Mouse (Mus musculus) forebrain, embryonic 14.5 days (tissue): ENCODE results near the gene Gmfg. TPM values are rescaled to one million over a fixed set of nuclear protein-coding genes. Genes with fewer than 3 reads are reported as not detected.

Experiments used
- ATAC-seq: fragments of 200-750 bp; cut with Nextera tagmentation; 2 replicates; pipeline ENCODE4 v1.8.0; 2017; ENCODE audit warnings: mild to moderate bottlenecking, moderate library complexity
- DNase-seq: peaks from one replicate; pipeline ENCODE4 v3.0.0-alpha.2; 2015; ENCODE audit warnings: low spot score
- H3K27ac ChIP-seq: fragments of 300-500 bp; sonication (generic); 2 replicates; pipeline ENCODE4 v1.5.1; 2014; ENCODE audit warnings: low read depth, mild to moderate bottlenecking, control low read depth, low read length, moderate library complexity
- H3K27me3 ChIP-seq: fragments of 300-500 bp; sonication (generic); replicated peaks from 2 replicates; pipeline ENCODE4 v1.6.1; 2014; ENCODE audit warnings: low read length, control low read depth, mixed read lengths; ENCODE audit not compliant: control insufficient read depth, insufficient read depth
- H3K36me3 ChIP-seq: fragments of 300-500 bp; sonication (generic); 2 replicates; pipeline ENCODE4 v1.6.1; 2014; ENCODE audit warnings: low read length, control low read depth; ENCODE audit not compliant: control insufficient read depth, insufficient read depth
- H3K4me1 ChIP-seq: fragments of 300-500 bp; sonication (generic); 2 replicates; pipeline ENCODE4 v1.6.1; 2014; ENCODE audit warnings: antibody characterized with exemption, low read length, control low read depth; ENCODE audit not compliant: control insufficient read depth, insufficient read depth
- H3K4me2 ChIP-seq: fragments of 300-500 bp; sonication (generic); 2 replicates; pipeline ENCODE4 v1.6.1; 2014; ENCODE audit warnings: mild to moderate bottlenecking, control low read depth, low read length
- H3K4me3 ChIP-seq: fragments of 300-500 bp; sonication (generic); 2 replicates; pipeline ENCODE4 v1.5.1; 2014; ENCODE audit warnings: low read depth, low read length, control low read depth
- H3K9ac ChIP-seq: fragments of 300-500 bp; sonication (generic); 2 replicates; pipeline ENCODE4 v1.6.1; 2014; ENCODE audit warnings: mild to moderate bottlenecking, low read length, control low read depth, moderate library complexity
- H3K9me3 ChIP-seq: fragments of 300-500 bp; sonication (generic); replicated peaks from 2 replicates; pipeline ENCODE4 v1.6.1; 2016; ENCODE audit warnings: low read length, control low read depth, mixed read lengths; ENCODE audit not compliant: control insufficient read depth
- WGBS: fragments of 180-500 bp; shearing (Covaris S2); extraction: QIAGEN DNeasy Blood & Tissue Kit; methylation state at CpG from one replicate; pipeline ENCODE4 v1.1.7; 2014; 5-methylcytosine and 5-hydroxymethylcytosine counted together
- polyA plus RNA-seq: library from polyadenylated mRNA; unstranded; fragments of >200 nt; fragmentation: Nextera tagmentation; extraction: Ambion mirVana; gene quantifications from 2 replicates; pipeline ENCODE4 v1.2.1, GENCODE M21; 2014

The Gmfg gene
- polyA plus RNA-seq, 1 experiment from 2014 or later, result 4.9 TPM

DNA sequence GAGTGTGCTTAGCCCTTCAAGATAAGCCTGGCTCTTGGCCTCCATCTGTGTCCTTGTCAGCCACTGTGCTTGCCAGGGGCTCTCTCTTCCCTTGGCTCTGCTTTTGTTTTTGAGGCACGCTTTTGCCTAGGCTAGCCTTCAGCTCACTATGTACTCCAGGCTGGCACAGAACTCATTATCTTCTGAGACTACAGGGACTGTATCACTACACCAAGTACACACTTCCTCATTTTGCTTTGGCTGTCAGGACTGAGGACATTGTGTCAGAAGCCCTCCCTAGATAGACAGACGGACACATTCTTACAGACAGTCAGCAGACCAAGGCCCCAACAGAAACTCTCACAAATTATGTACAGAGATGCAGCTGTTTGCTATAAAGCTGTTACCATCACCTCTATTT, 25.5 kb downstream of the Gmfg start:
- WGBS, result 96% methylated on average over 2 of the region's 2 CpGs
- no peaks in the 10 kb centered on the region for H3K9me3 ChIP-seq
- no peak for ATAC-seq
- no peak for DNase-seq
- no peak overlapping the region for H3K27ac ChIP-seq
- H3K36me3 ChIP-seq, result peaks cover 58% of the 10 kb centered on the region
- no peak overlapping the region for H3K4me2 ChIP-seq
- peaks cover 3% of the 10 kb centered on the region; the same call in 1 of the 2 replicates for H3K4me1 ChIP-seq
- no peak overlapping the region for H3K9ac ChIP-seq
- no peaks in the 10 kb centered on the region for H3K27me3 ChIP-seq
- no peak overlapping the region for H3K4me3 ChIP-seq

DNA sequence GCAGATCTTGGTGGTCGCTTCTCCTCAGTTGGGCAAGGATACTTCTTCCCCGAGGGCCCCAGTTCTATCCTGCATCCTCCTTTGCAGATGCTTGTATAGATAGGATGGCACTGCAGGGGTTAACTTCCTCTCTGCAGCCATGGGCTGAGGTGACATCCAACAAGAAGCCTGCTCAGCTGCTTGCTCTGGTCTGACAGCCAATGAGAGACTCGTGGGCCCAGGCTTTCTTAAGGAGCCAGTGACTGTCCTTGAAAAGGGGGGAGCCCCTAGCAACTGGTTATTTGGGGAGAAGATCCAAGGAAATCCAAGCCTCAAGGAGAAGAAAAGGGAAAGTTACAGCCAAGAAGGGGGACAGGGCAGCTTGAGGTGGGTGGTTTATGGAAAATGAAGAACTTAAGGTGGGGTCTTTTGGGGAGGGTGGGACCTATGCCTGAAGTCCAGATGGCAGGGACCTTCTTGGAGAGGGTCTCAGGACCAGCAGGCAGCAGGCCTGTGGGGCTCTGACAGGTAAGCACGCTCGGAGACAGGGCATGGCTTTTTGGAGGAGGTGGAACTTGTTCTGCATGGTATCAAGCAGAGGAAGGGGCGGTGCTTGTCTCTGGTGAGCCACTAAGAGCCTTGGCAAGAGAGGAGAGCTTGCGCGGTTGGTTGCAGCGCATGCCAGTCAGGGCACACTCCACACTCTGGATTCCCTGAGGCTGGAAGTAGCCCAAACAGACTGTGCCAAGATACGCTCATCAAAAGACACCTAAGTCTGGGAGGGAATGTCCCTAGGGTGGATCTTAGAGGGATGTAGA, 27.4 kb downstream of the Gmfg start:
- H3K36me3 ChIP-seq, result peaks cover 40% of the 10 kb centered on the region
- ATAC-seq, result peak; percentile 74; the same call in 1 of the 2 replicates

GRCm38 (mm10) chr7:28466721-28467212, 29.5 kb downstream of the Gmfg start:
- 24% methylated on average over 40 of the region's 40 CpGs for WGBS
- Histone ChIP-seq H3K27me3 (no peaks in the 10 kb centered on the region), H3K9ac (peak overlapping the region; percentile 54), H3K36me3 (peaks cover 23% of the 10 kb centered on the region), H3K4me1 (peaks cover 3% of the 10 kb centered on the region; the same call in 1 of the 2 replicates), H3K9me3 (no peaks in the 10 kb centered on the region), H3K4me3 (peak overlapping the region; percentile 31), H3K27ac (no peak overlapping the region), H3K4me2 (peak overlapping the region; percentile 66)
- ATAC-seq (0 out of 2 replicates have a peak, but pooled peaks have one; percentile 9), DNase-seq (no peak)

More for the DNA sequence above, 27.4 kb downstream of the Gmfg start:
- DNase-seq, result peak; percentile 76
- Histone ChIP-seq H3K27ac (no peak overlapping the region), H3K27me3 (no peaks in the 10 kb centered on the region), H3K4me3 (no peak overlapping the region), H3K9me3 (no peaks in the 10 kb centered on the region), H3K4me2 (peak overlapping the region; percentile 15; the same call in 1 of the 2 replicates), H3K4me1 (peaks cover 3% of the 10 kb centered on the region; the same call in 1 of the 2 replicates), H3K9ac (no peak overlapping the region)
- 66% methylated on average over 10 of the region's 10 CpGs for WGBS

DNA sequence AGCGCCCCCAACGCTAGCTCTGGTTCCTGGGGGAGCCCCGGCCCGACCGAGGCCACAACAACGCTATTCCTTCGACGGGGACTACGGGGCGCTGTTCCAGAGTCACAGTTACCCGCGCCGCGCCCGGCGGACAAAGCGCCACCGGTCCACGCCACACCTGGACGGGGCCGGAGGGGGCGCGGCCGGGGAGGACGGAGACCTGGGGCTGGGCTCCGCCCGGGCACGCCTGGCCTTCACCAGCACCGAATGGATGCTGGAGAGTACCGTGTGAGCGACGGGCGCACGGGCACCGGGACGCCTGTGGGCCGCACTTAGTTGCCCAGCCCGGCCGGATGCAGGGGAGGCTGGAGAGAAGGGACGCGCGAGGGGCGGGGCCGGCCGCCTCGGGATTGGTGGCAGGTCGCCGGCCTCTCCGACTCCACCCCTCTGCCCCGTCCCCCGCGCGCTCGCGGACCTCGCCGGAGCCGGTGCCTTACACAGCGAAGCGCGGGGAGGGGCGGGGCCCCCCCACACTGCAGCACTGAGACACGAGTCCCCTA, 30.0 kb downstream of the Gmfg start:
- peak; percentile 69 for ATAC-seq
- Histone ChIP-seq H3K9me3 (no peaks in the 10 kb centered on the region), H3K4me3 (peak overlapping the region; percentile 31), H3K4me2 (peak overlapping the region; percentile 66), H3K36me3 (peaks cover 18% of the 10 kb centered on the region), H3K9ac (peak overlapping the region; percentile 54), H3K27me3 (no peaks in the 10 kb centered on the region), H3K27ac (no peak overlapping the region), H3K4me1 (peaks cover 3% of the 10 kb centered on the region; the same call in 1 of the 2 replicates)
- WGBS, result 2% methylated on average over 48 of the region's 63 CpGs
- peak; percentile 51 for DNase-seq

DNA sequence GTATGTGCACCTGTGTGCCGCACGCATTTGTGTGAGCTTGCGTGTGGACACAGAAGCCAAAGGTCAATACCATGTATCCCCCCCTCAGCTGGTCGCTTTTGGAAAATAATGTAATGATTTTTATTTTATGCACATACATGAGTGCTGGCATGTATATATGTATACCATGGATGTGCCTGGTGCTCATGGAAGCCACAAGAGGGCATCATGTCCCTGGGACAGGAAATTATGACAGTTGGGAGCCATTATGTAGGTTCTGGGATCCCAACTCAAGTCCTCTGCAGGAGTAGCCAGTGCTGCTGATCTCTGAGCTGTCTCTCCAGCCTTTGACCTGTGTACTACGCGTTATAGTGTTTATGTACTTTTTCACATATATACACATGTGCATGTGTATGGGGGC, 38.9 kb downstream of the Gmfg start:
- H3K9ac ChIP-seq, result no peak overlapping the region
- no peak overlapping the region for H3K27ac ChIP-seq
- no peaks in the 10 kb centered on the region for H3K9me3 ChIP-seq
- 85% methylated on average over 6 of the region's 6 CpGs for WGBS
- no peaks in the 10 kb centered on the region for H3K27me3 ChIP-seq
- no peaks in the 10 kb centered on the region for H3K36me3 ChIP-seq
- DNase-seq, result no peak
- no peak overlapping the region for H3K4me3 ChIP-seq
- H3K4me2 ChIP-seq, result no peak overlapping the region
- ATAC-seq, result no peak
- H3K4me1 ChIP-seq, result no peaks in the 10 kb centered on the region

GRCm38 (mm10) chr7:28477363-28477762, 40.1 kb downstream of the Gmfg start:
- no peak overlapping the region for H3K9ac ChIP-seq
- no peak overlapping the region for H3K27ac ChIP-seq
- no peak overlapping the region for H3K4me3 ChIP-seq
- WGBS, result 82% methylated on average over 5 of the region's 5 CpGs
- no peaks in the 10 kb centered on the region for H3K9me3 ChIP-seq
- H3K4me2 ChIP-seq, result no peak overlapping the region
- H3K4me1 ChIP-seq, result no peaks in the 10 kb centered on the region
- no peaks in the 10 kb centered on the region for H3K27me3 ChIP-seq
- no peaks in the 10 kb centered on the region for H3K36me3 ChIP-seq
- no peak for DNase-seq
- no peak for ATAC-seq

- Histone ChIP-seq H3K4me1 (no peaks in the 10 kb centered on the region), H3K4me3 (no peak overlapping the region), H3K27ac (no peak overlapping the region), H3K4me2 (no peak overlapping the region), H3K9ac (no peak overlapping the region), H3K36me3 (no peaks in the 10 kb centered on the region), H3K9me3 (no peaks in the 10 kb centered on the region), H3K27me3 (no peaks in the 10 kb centered on the region)
- WGBS, result 10% methylated on average over 8 of the region's 8 CpGs
- DNase-seq (no peak), ATAC-seq (no peak)
Observed at GRCm38 (mm10) chr7:28478854-28479253, 41.6 kb downstream of the Gmfg start.

DNA sequence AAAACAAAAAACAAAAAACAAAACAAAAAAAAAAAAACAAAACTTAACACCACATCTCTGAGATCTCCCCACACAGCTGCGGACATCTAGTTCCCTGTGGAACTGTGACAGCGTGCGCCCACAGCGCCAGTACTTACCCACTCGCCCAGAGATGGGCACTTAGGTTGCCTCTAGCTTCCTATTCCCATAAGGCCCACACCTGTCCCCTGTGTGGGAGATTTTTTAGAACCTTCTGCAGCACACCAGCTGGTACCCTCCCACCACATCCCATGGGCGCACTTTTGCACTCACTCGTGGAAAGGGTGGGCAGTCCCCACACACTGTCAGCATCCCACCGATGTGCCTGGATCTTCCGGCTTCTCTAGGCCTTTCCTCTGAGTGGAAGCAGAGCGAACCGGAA, 45.6 kb downstream of the Gmfg start:
- Histone ChIP-seq H3K4me2 (no peak overlapping the region), H3K9ac (no peak overlapping the region), H3K36me3 (no peaks in the 10 kb centered on the region), H3K27ac (no peak overlapping the region), H3K4me3 (no peak overlapping the region), H3K27me3 (no peaks in the 10 kb centered on the region), H3K9me3 (no peaks in the 10 kb centered on the region), H3K4me1 (peaks cover under 1% of the 10 kb centered on the region; the same call in 1 of the 2 replicates)
- 89% methylated on average over 11 of the region's 11 CpGs for WGBS
- no peak for DNase-seq
- ATAC-seq, result no peak

GRCm38 (mm10) chr7:28484192-28484591, 46.9 kb downstream of the Gmfg start:
- Histone ChIP-seq H3K4me2 (no peak overlapping the region), H3K9me3 (no peaks in the 10 kb centered on the region), H3K27me3 (no peaks in the 10 kb centered on the region), H3K27ac (no peak overlapping the region), H3K36me3 (no peaks in the 10 kb centered on the region), H3K4me1 (peaks cover 4% of the 10 kb centered on the region; the same call in 1 of the 2 replicates), H3K9ac (no peak overlapping the region), H3K4me3 (no peak overlapping the region)
- ATAC-seq (no peak), DNase-seq (no peak)
- WGBS, result 48% methylated on average over 4 of the region's 4 CpGs
